Mouse (Mus musculus): ENCODE measurements around the gene Vps45.
A peak's percentile ranks its signal among the peaks of the same experiment; 100 is the strongest.
"Not testable (repeated sequence)": the region's sequence is repeated elsewhere in the genome, so short reads cannot be mapped to it uniquely, and the experiment has no call there.

Vps45 gene

GRCm38 (mm10) chr3:96078066-96078465 lies 19.8 kb upstream of the Vps45 start:
- no peak for DNase-seq

GRCm38 (mm10) chr3:96072921-96073486 lies 14.7 kb upstream of the Vps45 start:
- no peak for DNase-seq

- no peak for DNase-seq
These were observed 12.0 kb upstream of the Vps45 start for GRCm38 (mm10) chr3:96070241-96070640.

GRCm38 (mm10) chr3:96069542-96069941 lies 11.3 kb upstream of the Vps45 start:
- DNase-seq, result no peak

GRCm38 (mm10) chr3:96069046-96069445 lies 10.8 kb upstream of the Vps45 start:
- no peak for DNase-seq

- DNase-seq, result no peak
These were observed 8.5 kb upstream of the Vps45 start for GRCm38 (mm10) chr3:96066741-96067140.

- DNase-seq, result peak; percentile 47
These were observed 7.6 kb upstream of the Vps45 start for GRCm38 (mm10) chr3:96065754-96066375.

GRCm38 (mm10) chr3:96065147-96065546 lies 6.9 kb upstream of the Vps45 start:
- DNase-seq, result no peak

- no peak for DNase-seq
These were observed 6.0 kb upstream of the Vps45 start for GRCm38 (mm10) chr3:96064217-96064616.

GRCm38 (mm10) chr3:96063299-96063698 lies 5.0 kb upstream of the Vps45 start:
- DNase-seq, result no peak

- DNase-seq, result no peak
These were observed 1.9 kb upstream of the Vps45 start for GRCm38 (mm10) chr3:96060146-96060545.

GRCm38 (mm10) chr3:96057747-96058204 lies 490 bp downstream of the Vps45 start:
- peak; percentile 91 for DNase-seq

- no peak for DNase-seq
These were observed 2.2 kb downstream of the Vps45 start for GRCm38 (mm10) chr3:96056031-96056430.

GRCm38 (mm10) chr3:96055294-96055693 lies 3.0 kb downstream of the Vps45 start:
- DNase-seq, result no peak

GRCm38 (mm10) chr3:96051839-96052238 lies 6.4 kb downstream of the Vps45 start:
- DNase-seq, result peak; percentile 18

- no peak for DNase-seq
These were observed 7.1 kb downstream of the Vps45 start for GRCm38 (mm10) chr3:96051186-96051585.

GRCm38 (mm10) chr3:96050779-96051178 lies 7.5 kb downstream of the Vps45 start:
- no peak for DNase-seq

GRCm38 (mm10) chr3:96044559-96044958 lies 13.7 kb downstream of the Vps45 start:
- DNase-seq, result not testable (repeated sequence)

GRCm38 (mm10) chr3:96043104-96043503 lies 15.2 kb downstream of the Vps45 start:
- DNase-seq, result no peak

- DNase-seq, result no peak
These were observed 17.2 kb downstream of the Vps45 start for GRCm38 (mm10) chr3:96041079-96041478.

- DNase-seq, result no peak
These were observed 17.6 kb downstream of the Vps45 start for GRCm38 (mm10) chr3:96040663-96041006.

GRCm38 (mm10) chr3:96039857-96040662 lies 18.2 kb downstream of the Vps45 start:
- no peak for DNase-seq

GRCm38 (mm10) chr3:96038851-96039250 lies 19.4 kb downstream of the Vps45 start:
- no peak for DNase-seq

GRCm38 (mm10) chr3:96038156-96038555 lies 20.1 kb downstream of the Vps45 start:
- DNase-seq, result no peak

Measured in kidney, adult 18-20 months (tissue).